Mouse (Mus musculus) adrenal gland, adult 18-20 months (tissue): ENCODE measurements around the gene Ppef1. TPM values are rescaled to one million over a fixed set of nuclear protein-coding genes. Genes with fewer than 3 reads are reported as not detected.

Source experiments
- DNase-seq, 2 experiments: peaks; one replicate each; pipeline ENCODE4 v3.0.0; 2021 to 2022; ENCODE audit warnings: low spot score in 2 of 2
- total RNA-seq, 2 experiments: library from RNA; stranded (reverse); gene quantifications; 1 replicate in 1 of 2; 2 replicates in 1 of 2; pipeline ENCODE4 v1.2.3; 2021

Ppef1 gene
- total RNA-seq, 2 experiments from 2014 or later = not detected

DNA sequence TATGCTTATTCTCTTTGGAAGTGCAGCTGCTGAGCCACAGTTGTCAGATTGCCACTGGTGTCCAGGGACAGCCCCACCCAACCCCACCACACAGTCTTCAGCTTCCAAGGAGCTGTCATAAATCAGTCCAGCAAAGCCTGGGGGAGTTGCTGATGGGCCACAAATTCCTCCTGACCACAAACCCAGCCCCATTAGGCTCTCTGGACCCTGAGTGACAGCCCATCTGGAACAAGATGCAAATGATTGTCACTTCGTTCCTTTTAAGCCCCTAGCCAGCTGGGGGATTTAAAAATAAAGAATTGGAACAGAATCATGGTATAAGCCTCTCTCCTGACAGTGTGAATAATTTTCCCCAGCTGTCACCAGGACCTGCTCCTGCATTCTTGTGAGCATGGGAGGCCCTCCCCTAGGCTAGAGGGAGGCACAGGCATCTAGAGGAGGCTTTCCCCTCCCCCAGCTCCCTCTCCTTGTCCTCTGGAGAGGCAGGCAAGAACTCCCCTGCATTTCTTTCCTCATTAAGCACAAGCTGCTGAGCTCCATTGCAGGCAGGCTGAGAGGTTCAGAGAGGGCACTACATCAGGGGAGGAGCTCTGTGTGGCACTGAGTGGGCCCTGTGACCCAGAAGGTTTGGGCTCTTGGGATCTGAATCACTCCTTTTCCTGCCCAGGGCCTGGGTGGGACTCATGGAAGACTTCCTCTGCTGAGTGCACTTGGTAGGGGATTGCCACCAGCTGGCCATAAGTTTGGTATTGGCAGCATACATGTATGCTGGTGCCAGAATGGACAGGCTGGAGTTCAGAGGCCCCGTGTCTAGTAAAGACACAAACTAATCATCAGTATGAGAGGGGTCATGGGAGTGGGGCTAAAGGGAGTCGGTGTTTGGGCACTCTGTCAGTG is 136.8 kb downstream of the Ppef1 start:
- DNase-seq = no peak

DNA sequence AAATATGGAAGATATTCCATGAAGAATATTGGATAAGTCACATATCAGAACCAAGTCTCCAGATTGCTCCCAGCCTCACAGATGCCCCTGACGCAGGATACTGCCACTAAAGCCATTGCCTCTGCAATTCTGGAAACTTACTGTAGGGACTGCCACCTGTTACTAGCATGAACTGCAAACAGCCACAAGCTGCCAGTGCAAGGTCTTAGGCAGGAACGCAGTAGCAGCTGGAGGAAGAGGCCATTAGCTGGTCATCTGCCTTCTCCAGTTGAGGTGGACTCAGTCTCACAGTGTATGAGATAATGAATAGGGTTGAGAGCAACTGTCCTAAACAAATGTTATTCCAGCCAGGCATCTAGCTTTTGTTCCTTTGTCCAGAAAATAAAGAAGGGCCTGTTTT is 137.5 kb downstream of the Ppef1 start:
- DNase-seq = no peak

- no peak for DNase-seq
These were observed 142.6 kb downstream of the Ppef1 start for GRCm38 (mm10) chrX:160592933-160593332.

GRCm38 (mm10) chrX:160590147-160590546 is 145.4 kb downstream of the Ppef1 start:
- DNase-seq = no peak

- DNase-seq = no peak
These were observed 147.0 kb downstream of the Ppef1 start for GRCm38 (mm10) chrX:160588523-160588922.

- no peak for DNase-seq
These were observed 150.5 kb downstream of the Ppef1 start for GRCm38 (mm10) chrX:160585110-160585509.

GRCm38 (mm10) chrX:160584148-160584838 is 151.3 kb downstream of the Ppef1 start:
- DNase-seq = no peak

DNA sequence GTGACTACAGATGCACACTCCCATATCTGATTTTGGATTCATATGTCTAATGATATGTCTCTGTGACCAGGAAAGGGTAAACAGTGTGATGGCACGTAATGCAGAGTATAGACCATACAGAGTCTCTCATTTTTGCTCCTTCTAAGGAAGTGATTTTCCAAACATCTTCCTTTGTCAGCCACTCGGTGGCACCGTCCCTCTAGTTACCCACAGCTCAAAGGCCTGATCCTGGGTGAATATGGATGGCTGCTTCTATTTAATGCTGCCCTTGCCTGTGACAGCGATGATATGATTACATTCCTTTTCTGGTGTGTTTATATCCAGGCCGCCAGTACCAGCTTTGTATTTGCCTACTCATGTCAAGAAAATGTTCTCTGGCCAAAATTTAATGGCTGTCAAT is 152.0 kb downstream of the Ppef1 start:
- no peak for DNase-seq

Other genes starting within 250 kb of the Ppef1 start
- 10 to 100 TPM; 29.3 to 33.7 TPM for gene Phka2, start 233.6 kb downstream of the Ppef1 start, total RNA-seq
- not detected for gene Rs1, start 32.2 kb upstream of the Ppef1 start, total RNA-seq
- under 1 TPM; 0.22 to 0.23 TPM for gene Gja6, start 171.3 kb upstream of the Ppef1 start, total RNA-seq